Mouse (Mus musculus) spleen, adult 2 months (tissue): ENCODE measurements at regions not wholly inside any gene's neighbourhood (a gene's known extent, or its start where the extent isn't known, plus 50 kb on each side); places are given as distances from the start of the nearest gene placed in this dataset.

Source experiments
- CTCF ChIP-seq: fragments of 200-500 bp; IDR thresholded peaks from 2 replicates; pipeline ENCODE4 v1.5.1; 2011; ENCODE audit warnings: mild to moderate bottlenecking, inconsistent platforms; ENCODE audit not compliant: insufficient read depth, insufficient read length, insufficient replicate concordance; ENCODE audit errors: extremely low read depth
- POLR2A ChIP-seq: fragments of 200-500 bp; IDR thresholded peaks from 2 replicates; pipeline ENCODE4 v1.6.1; 2011; ENCODE audit warnings: low read depth, low read length, inconsistent platforms

DNA sequence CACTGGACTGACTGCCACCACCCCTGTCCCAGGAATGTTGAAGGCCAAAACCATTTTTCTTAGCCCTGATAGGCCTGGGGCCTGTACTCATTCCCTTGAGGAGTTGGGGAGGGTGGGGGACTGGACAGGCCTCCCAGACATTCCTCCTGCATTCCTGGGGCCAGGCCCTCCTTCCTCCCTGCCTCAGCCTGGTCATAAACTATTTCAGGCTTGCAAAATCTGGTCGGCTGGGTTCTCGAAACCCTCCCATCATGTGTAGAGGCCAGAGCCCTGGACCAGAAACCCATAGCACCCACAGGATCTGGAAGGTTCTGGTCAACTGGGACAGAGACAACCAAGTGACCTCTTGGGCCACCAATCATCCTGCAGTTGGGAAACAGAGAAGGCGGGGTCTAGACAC, 87.2 kb downstream of the Vegfa start:
- TF ChIP-seq POLR2A (no peak), CTCF (no peak)
